Mouse (Mus musculus) adrenal gland, adult 18-20 months (tissue): Measurements from ENCODE around the gene Rapgef4. TPM values are rescaled to one million over a fixed set of nuclear protein-coding genes. Genes with fewer than 3 reads are reported as not detected.
A peak's percentile ranks its signal among the peaks of the same experiment; 100 is the strongest.
"Not testable (repeated sequence)": the region's sequence is repeated elsewhere in the genome, so short reads cannot be mapped to it uniquely, and the experiment has no call there.

Experiments
- DNase-seq, 2 experiments: peaks; one replicate each; pipeline ENCODE4 v3.0.0; 2021 to 2022; ENCODE audit warnings: low spot score in 2 of 2
- total RNA-seq, 2 experiments: library from RNA; stranded (reverse); gene quantifications; 1 replicate in 1 of 2; 2 replicates in 1 of 2; pipeline ENCODE4 v1.2.3; 2021

The Rapgef4 gene
- total RNA-seq, 2 experiments from 2014 or later, result 43.3 to 279 TPM

DNA sequence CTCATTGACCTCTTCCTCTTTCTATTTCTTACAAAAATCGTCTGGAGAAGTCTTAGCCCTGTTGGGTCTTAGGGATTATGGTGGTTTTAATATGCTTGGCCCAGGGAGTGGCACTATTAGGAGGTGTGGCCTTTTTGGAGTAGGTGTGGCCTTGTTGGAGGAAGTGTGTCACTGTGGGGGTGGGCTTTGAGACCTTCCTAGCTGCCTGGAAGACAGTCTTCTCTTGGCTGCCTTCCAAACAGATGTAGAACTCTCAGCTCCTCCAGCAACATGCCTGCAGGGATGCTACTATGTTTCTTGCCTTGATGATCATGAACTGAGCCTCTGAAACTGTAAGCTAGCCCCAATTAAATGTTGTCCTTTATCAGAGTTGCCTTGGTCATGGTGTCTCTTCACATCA, 92.1 kb downstream of the Rapgef4 start:
- not testable (repeated sequence) for DNase-seq

DNA sequence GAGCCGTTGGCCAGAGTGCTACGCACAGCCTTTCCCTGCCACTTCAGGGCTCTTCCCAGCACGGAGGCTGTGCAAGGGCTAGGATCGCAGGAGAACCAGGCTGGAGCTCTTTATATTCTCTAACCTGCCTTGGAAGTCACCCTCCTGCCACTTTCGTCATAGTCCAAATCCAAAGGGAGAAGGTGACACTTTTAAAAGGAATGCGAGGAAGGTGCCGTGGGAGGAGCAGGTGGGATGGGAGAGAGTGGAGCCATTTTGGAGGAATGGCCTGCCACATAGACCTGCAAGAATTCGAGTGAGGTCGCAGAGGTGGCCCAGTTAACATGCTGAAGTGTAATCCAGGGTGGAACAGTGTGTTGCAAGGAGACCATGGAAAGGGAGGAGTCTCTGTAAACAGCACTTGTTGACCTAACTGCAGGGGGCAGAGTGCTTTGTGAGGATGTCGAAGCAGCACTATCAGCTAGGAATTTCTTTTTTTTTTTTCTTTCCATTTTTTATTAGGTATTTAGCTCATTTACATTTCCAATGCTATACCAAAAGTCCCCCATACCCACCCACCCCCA, 94.0 kb downstream of the Rapgef4 start:
- DNase-seq, result no peak

DNA sequence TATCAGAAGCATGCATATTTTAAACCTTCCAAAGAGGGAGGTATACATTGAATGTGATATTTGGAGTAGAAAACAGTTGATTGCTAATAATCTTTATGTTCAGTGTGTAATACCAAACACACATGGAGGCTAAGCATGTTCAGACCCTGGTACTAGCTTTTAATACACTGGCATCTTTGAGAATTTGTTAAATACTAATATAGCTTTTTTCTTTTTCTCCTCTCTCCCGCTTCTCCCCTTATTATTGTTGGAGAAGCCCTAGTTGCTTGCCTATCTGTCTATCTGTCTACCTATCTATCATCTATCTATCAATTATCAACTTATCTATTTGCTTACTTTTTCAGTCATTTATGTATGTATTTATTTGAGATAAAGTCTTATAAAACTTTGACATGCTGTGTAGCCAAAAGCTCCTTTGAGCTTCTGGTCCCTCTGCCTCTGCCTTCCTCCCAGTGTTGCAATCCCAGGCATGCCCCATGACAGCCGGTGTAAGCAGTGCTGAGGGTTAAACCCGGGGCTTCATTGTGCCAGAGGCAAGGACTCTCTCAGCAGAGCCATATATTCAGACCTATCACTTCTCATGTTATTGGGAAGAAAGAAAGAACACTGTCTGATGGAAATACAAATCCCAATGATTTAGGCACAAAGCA, 96.6 kb downstream of the Rapgef4 start:
- DNase-seq, result no peak

DNA sequence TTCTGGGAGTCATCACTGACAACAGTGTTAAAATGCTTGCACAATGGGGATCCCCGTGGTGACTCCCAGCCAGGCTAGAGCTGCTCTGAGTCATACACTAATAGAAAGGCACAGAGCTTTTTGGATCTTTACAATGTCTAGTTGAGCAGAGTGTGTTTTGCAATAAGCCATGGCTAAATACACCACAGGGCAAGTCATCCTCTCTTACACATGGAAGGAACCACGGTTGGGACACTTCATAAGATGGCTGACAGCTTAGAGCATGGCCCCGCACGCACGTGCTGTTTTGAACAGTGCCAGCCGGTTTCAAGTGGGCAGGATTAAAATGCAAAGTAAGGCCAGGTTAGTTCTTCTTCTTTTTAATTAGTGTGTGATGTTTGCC, 97.1 kb downstream of the Rapgef4 start:
- no peak for DNase-seq

DNA sequence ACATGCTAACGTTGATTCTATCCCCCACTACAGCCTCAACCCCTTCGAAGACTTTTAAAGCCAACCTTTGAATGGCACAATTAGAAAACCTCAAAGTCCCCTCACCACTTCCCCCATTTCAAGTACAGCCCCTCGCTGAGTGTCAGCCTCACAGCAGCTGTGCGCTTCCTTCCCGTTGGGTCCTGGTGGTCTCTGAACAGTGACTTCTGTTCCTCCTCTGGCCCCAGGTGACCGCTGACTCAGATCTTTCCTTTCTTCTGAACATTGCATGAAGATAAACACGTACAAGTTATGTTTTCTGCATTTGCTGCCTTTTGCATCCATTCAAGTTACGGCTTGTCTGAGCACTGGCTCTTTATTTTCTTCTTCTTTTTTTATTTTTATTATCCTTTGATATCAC, 98.1 kb downstream of the Rapgef4 start:
- DNase-seq, result no peak

DNA sequence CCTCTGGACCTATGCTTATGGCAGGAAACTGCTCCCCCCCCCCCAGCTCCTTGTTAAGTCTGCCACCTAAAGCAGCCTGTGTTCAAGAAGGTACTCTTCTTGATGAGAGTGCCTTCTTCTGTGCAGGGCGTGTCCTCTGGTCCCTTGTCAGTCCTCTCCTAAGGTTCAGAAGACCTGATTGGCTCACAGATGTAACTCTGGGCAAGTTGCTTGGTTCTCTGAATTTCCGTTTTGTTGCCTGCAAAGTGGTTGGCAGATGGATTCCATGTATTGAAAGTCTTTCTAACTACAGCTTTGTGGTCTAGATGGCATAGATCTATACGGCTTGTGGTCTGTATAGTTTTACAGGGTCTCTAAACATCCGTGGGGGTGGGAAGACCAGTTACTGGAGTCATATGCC, 101.8 kb downstream of the Rapgef4 start:
- DNase-seq, result no peak

DNA sequence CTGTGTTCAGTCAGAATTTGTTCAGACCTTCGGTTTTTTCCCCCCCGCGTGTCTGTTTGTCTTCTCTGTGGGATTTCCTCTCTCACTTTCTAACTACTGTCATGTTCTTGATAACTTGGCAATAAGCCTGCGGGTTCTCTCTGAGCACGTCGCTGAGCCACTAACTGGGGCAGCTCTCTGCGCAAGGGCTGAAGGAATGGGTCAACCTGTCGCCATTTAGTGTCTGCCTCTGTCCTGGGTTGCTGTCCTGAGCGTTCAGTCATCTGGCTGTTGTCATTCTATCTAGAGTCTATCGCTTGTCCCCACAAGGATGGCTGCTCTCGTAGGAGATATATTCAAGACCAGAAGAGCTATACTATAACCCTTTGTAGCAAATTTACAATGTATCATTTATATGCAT, 107.8 kb downstream of the Rapgef4 start:
- no peak for DNase-seq

DNA sequence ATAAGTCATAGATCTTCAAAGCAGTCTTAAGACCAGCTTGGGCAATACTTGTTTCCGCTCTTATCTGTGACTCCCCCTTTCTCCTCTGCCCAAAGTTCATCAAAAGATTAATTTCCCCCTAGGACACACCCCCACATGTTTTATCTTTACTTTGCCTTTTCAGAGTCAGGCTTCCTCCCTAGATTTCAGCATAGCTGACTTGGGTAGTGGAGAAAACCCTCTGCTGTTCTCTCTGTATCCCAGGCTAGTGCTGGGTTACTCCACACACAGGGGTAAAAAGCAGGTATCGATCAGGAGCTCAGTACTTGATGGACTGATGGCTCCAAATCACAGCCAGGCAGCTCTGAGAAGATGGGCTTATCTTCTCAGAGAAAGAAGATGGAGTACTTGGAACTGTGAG, 109.0 kb downstream of the Rapgef4 start:
- DNase-seq, result peak in 1 of 2 experiments; percentile 31

DNA sequence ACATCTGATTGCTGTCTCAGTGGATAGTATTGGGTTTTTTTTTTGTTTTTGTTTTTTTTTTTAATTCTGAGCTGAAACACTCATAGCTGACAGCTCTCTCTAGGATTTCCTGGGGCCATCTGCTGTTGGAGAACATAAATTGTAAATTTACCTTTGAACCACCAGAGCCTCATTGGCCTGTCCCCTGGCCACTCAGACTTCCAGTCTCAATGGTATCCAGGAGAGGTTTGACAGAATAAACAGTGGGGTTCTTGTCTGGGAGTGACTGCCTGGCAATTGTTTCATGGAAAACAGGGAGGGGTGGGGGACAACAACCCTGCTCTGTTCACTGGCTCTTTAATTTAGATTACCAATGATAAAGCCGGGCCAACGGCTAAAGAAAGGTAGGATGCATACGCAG, 111.0 kb downstream of the Rapgef4 start:
- DNase-seq, result no peak

DNA sequence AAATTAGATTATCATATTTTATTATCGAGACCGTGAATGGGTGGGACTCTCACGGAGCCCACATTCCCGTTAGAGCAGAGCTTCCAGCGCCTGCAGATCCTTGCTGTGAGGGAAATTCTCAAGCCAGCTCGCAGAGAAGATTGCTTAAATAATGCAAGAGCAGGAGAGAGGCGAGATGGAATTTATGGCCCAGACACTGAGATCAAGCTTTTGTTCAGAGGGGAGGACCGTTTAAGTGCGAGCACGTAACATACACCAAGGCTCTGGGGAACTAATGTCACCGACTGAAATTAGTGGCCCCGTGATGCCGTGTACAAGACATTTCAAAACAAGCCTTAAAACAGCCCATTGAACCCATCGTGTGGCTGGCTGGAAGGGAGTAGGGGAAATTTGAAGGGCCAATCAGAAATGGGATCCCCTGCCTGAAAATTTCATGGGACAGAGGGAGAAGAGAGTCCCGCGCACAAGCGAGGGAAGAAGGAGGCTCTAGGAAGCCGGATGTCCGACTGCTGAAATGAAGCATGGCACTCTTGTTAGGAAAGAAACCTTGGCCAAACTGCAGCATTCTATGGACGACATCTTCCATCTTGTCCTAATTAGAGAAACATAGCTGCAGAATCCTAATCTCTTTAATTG, 112.5 kb downstream of the Rapgef4 start:
- DNase-seq, result no peak

DNA sequence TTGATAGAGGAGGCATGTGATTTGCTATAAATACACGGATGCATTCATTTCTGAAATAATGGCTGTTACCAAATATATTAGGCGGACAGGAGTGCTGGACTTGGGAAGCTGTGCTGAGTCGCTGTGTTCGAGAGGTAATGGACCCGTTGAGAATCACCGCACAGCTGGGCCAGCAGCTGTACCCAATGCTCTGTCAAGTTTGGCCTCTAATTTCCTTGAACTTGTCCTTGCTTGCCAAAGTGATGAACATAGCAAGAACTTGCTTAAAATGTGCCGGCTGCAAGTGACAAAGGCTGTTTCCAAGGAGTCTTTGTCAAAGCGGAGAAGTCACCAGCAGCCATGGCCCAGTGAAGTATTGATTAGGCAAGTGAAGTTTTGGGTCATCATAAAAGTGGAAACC, 113.0 kb downstream of the Rapgef4 start:
- DNase-seq, result no peak

DNA sequence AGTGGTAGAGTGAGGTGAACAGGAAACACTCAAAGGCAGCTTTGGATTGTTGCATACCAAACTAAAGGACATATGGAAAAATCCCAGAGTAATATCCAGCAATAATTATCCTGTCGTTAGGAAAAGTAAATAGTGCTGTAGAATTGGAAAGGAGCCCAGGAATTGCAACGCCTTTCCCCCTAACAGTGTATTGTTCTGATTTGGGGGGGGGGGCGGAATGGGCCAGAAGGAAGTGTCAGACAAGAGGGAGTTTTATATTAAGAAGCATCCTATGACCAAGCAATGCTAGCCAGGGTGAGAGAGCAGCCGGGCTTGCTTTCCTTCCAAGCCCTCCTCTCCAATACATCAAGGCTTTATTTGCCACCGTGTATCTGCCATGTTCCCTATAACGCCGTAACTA, 113.4 kb downstream of the Rapgef4 start:
- no peak for DNase-seq

DNA sequence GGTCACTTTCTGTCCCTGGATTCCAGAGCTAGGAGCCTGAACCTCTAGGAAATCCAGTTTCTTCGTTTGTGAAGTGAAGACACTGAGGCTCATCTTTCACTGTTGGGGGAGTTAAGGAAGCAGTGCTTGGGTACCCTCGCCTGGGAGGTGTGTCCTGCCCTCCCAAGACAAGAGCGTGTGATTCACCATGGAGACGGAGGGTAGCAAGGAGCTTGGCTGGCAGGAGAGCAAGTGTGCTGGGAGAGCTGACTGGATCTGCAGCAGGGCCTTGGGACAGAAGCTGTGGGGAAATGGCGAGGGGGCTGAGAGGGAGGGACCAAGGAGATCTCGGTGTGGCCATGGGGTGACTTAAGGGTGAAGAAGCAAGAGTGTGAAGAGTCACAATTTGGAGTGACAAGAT, 114.0 kb downstream of the Rapgef4 start:
- DNase-seq, result peak in 1 of 2 experiments; percentile 41

DNA sequence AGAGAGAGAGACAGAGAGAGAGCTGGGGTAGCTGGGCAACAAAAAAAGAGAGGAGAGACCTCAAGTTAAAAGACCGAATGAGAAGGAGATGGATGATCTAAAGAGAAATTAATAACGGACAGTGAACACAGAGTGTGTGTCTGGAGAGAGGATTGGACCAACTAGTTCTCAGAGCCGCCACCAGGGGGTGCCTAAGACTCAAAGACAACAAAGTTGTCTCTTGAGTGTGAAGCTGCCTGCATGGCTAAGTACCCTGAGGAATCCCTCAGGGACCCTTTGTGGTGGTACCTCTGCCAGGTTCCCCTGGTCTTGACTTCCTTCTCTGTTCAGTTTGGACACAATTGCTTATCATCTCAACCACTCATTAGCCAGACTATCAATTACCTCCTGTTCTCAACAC, 115.3 kb downstream of the Rapgef4 start:
- DNase-seq, result peak; percentile 73 to 78

DNA sequence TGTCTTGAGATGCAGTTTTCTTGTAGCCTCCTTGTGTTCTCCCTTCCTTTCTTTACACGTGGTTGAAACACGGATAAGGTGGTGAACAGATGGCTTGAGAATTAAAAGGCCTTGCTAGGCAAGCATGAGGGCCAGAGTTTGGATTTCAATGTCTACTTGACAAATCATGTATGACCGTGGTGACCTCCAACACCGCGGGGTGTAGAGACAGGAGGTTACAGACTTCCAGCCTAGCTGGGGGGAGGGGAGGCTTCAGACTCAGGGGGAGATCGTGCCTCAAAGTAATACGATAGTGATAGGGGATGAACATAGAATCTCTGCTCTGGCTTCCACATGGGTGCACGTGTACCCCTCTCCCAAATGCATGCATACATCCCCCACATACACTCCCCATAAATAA, 117.3 kb downstream of the Rapgef4 start:
- no peak for DNase-seq

DNA sequence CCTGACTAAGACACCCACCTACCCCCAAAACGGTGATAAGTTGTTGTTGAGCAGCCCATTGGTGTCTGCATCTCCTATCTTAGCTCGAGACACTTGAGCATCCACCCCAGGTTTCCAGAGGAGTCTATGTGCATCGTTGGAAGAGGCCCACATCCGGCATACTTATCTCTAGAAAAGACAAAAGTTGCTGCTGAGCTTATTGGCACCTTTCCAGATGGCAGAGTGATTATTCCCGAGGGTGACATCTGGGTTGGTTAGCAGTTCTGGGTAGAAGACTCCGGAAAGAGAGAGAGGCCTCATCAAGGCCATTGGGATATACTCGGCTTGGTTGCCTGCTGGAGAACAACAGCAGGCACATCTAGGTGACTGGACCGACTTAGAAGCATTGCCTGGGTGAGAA, 123.6 kb downstream of the Rapgef4 start:
- DNase-seq, result no peak

DNA sequence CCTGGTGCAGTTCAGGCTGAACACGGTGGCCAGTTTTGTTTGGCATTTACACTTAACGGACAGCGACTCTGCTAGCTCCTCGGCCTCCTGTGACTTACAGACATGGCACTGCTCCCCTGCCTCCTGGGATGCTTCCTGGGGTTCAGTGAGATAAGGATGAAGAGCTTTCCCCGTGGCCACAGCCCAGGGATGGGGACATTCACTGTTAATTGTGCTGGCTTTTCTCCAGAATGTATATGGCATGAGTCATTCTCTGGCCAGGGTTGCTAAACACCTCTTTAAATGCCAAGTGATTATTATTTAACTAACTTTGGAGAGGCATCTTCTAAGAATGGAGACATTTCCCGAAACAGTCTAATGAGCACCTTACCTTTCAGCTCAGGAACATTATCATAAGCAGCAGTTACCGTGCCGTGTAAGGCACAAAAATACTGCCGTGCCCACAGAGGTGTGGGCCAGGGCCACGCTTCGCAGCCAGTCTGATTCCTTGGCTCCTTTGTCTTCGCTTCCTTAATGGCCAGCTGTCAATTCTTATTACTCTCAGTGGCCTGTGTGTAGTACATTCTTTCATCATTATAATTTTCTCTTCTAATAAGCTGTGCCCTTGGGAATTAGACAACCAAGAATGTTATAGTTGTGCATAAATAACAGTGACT, 126.6 kb downstream of the Rapgef4 start:
- no peak for DNase-seq

DNA sequence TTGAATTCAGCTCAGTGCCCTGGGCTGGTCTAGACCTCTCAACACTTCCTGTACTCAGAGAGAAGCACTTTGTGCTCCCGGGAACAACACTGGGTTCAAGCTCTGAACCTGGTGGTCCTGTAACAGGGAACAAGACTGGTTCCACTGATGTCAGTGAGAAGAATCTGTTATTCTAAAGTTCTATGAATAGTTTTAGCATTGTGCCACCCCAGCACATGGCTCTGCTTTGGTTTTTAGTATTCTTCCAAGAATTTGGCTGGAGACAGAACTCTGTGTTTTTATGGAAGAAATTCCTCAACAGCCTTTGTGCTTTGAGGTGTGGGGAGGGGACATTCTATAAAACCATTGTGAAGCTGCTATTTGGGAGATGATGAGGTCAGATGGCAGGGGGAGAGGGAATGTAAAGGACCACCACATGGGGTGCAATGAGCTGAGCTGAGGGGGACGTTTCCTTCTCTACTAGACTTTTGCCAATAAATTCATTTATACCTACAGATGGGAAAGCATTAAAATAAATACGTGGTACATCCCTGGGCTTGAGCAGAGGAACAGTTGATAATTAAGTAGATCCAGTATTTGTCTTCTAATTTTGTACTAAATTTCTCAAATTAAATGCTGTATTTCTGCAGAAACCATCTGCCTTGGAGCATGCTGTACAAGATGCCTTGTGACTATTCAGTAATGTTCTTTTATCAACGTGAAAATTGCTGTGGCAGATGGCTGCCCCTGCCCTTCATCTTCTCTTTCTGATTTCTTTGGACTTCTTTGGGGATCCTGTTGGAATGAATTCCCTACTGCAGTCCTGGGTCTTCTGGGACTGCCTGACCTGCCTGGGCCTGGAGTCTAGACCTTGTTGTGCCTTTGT, 127.6 kb downstream of the Rapgef4 start:
- DNase-seq, result no peak

DNA sequence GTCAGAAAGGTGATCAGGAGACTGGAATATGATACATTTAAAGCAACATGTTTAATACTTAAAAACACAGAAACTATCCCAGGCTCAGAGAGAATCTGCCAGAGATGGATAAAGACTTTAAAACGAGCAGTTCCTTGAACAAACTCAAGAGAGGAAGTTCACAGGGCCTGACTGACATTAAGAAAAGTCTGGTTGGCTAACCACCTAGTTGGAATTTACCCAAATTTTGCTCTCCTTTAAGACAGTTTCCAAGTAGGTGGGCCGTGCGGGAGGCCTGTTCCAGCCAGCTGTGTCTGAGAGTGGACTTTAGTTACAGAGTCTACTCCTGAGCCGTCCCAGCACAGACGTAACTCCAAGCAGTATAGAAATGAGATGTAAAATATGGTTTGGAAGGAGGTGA, 129.4 kb downstream of the Rapgef4 start:
- no peak for DNase-seq

DNA sequence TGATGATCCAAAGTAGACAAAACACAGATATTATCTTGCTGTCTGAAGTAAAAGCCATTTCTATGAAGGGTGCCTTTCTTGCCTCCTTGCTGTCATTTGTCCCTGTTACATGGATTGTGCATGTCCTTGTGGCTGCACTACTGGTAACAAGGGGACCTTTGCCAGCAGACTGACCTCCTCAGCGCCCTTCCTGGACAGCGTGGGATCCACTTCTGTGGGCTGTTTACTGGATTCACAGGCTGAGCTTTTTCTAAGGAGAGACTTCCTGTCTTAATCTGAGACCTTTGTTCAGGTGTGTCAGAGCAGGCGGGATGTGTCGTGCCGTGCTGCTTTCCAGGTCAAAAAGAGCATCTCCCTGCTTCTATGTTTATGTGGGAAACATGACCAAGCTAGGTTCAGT, 132.7 kb downstream of the Rapgef4 start:
- DNase-seq, result no peak

DNA sequence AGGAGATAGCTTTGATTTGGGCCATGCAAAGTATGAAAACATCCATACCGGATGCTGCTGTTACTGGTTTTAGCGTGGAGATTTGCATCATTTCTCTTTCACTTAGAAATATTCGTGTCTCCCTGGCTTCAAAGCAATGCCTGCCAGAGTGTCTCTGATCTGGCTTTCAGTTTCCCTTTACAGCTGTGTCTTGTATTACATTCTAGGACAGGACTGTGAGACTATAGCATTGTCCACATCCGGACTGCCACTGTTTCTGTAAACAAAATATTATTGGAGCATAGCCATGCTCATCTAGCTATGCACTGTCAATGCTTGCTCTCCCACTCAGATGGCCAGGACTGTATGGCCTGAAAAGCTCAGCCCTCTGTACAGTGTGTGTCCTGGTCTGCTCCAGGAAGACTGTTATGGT, 133.1 kb downstream of the Rapgef4 start:
- DNase-seq, result no peak
